In the genomic region with DNA sequence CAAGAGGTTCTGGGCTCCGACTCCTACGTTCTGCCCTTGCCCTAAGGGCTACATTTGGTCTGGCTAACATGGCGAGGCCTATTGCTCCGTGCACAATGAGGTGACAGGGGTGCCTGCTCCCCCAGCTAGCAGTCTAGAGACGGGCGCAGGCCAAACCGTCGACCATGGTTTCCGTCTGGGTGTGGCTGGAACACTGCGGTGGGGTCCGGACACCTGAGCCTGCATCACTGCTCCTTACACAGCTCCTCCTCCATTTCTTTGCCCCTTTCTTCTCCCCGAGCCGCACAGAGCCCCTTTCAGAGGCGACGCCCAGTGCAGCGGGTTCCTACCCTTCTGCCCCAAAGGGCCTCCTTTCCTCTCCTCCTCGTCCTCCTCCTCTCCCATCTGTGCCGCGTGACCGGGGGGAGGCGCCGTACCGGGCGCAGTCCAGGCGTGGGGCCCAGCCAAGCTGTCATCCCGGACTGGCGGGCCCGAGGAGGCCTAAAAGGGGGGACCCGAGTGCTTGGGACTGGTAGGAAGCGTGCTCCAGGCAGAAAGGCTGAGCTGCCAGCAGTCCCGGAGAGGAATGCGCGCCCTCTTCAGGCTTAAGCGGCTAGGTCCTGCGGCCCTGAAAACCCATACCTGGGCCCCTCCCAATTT, we compare ENCODE assay signal across 8 mouse cellular contexts. TPM values are rescaled to one million over a fixed set of nuclear protein-coding genes. Genes with fewer than 3 reads are reported as not detected.
DNase-seq lines count a peak whose midpoint lies in the region; ATAC-seq and TF ChIP-seq lines count a peak whose summit lies in the region.

No protein-coding gene starts in this region.

- H3K4me3 ChIP-seq in E14TG2a.4 (replicated peaks; ENCODE audit: low read length) (peak overlapping the region; percentile 82), macrophage (ENCODE audit: inconsistent target) (peak overlapping the region; percentile 34)
- H3K4me3 ChIP-seq in heart, embryonic 16.5 days (ENCODE audit: low read length): peak overlapping the region; percentile 64

- peak; percentile 37; the same call in 1 of the 2 replicates for TF ChIP-seq CTCF in E14TG2a.4 (conservative IDR thresholded peaks at IDR 0.05; ENCODE audit: low read length)

- DNase-seq in brain, adult 2 months (ENCODE audit: low read depth, low spot score): peak; percentile 73
- peak; percentile 59 to 80 for DNase-seq in kidney, postnatal 25 days
- peak; percentile 67 for DNase-seq in retina, postnatal 1 day
- peak; percentile 56 for DNase-seq in urinary bladder, postnatal 25 days (ENCODE audit: low spot score)

- peaks cover 65% of the 10 kb centered on the region for H3K4me1 ChIP-seq in E14TG2a.4 (replicated peaks; ENCODE audit: low read depth, low read length)
- peaks cover 17% of the 10 kb centered on the region for H3K4me1 ChIP-seq in heart, embryonic 16.5 days (ENCODE audit: control insufficient read depth, insufficient read depth, low read length)

- WGBS in heart, embryonic 16.5 days: under 1% methylated on average over 35 of the region's 35 CpGs
- 9% methylated on average over 35 of the region's 35 CpGs for WGBS in macrophage (ENCODE audit: missing documents)

- peak overlapping the region; percentile 48 for H3K27ac ChIP-seq in heart, embryonic 16.5 days (ENCODE audit: low read length)
- no peak overlapping the region for H3K27ac ChIP-seq in macrophage

- no peaks in the 10 kb centered on the region for H3K27me3 ChIP-seq in E14TG2a.4 (ENCODE audit: insufficient read depth, low read length)
- H3K27me3 ChIP-seq in heart, embryonic 16.5 days (ENCODE audit: control insufficient read depth, insufficient read depth, low read length): no peaks in the 10 kb centered on the region

- ATAC-seq in erythroid progenitor cell, adult 5-6 weeks (replicated peaks; ENCODE audit: low FRiP score, poor library complexity, severe bottlenecking): peak; percentile 7; the same call in 1 of the 2 replicates
- peak; percentile 42 for ATAC-seq in heart, embryonic 16.5 days (replicated peaks; ENCODE audit: extremely low read depth, insufficient read depth, low FRiP score)

- H3K79me2 ChIP-seq in macrophage (ENCODE audit: inconsistent target): no peaks in the 10 kb centered on the region

- H3K36me3 ChIP-seq in E14TG2a.4 (ENCODE audit: insufficient read depth, low read length): no peaks in the 10 kb centered on the region
- no peaks in the 10 kb centered on the region for H3K36me3 ChIP-seq in heart, embryonic 16.5 days (ENCODE audit: control insufficient read depth, insufficient read depth)
- H3K36me3 ChIP-seq in macrophage (ENCODE audit: inconsistent target): no peaks in the 10 kb centered on the region

- H3K9me3 ChIP-seq in E14TG2a.4 (ENCODE audit: low read length): no peaks in the 10 kb centered on the region
- H3K9me3 ChIP-seq in heart, embryonic 16.5 days (replicated peaks; ENCODE audit: control insufficient read depth, low read length): no peaks in the 10 kb centered on the region

- peak overlapping the region; percentile 95 for H3K4me2 ChIP-seq in heart, embryonic 16.5 days (ENCODE audit: low read depth, low read length)

- peak overlapping the region; percentile 60 for H3K9ac ChIP-seq in heart, embryonic 16.5 days (ENCODE audit: low read length)

RNA-seq across cellular contexts. Expression of gene Ccne1, which starts 21.6 kb away (rescaled TPM):
- 131 and 148 TPM in 2 replicates for total RNA-seq in erythroid progenitor cell, adult 5-6 weeks (2015; ENCODE audit: low replicate concordance)
- 180 and 187 TPM in 2 replicates for total RNA-seq in erythroid progenitor cell, adult 5-6 weeks (2017; ENCODE audit: low replicate concordance)
- polyA plus RNA-seq in heart, embryonic 16.5 days (2015; fragmentation: Nextera tagmentation; extraction: Ambion mirVana): 28.6 and 30.0 TPM in 2 replicates
- total RNA-seq in macrophage (2018; cell fraction: chromatin; rRNA removed): 10 to 100 TPM in 2 of 26 experiments, 1 to 10 TPM in 19, under 1 TPM in 2, not detected in 3; 0.74 to 22.3 (median 3.2) TPM
- 1 to 10 TPM; 1.1 to 9.1 (median 2.9) TPM for total RNA-seq in macrophage (2018; cell fraction: cytosol; rRNA removed)
- total RNA-seq in macrophage (2018; cell fraction: nucleus; rRNA removed): 10 to 100 TPM in 2 of 26 experiments, 1 to 10 TPM in 21, under 1 TPM in 3; 0.63 to 19.1 (median 3.1) TPM
- polyA plus RNA-seq in macrophage (2018): 2.6 to 14.2 TPM (median 5.3 TPM) in 3 replicates
